Mouse (Mus musculus): ENCODE results near the gene 1110059G10Rik. TPM values are rescaled to one million over a fixed set of nuclear protein-coding genes. Genes with fewer than 3 reads are reported as not detected.
A peak's percentile ranks its signal among the peaks of the same experiment; 100 is the strongest.

The 1110059G10Rik gene
- polyA plus RNA-seq (2015; fragmentation: Nextera tagmentation; extraction: Ambion mirVana) = 29.8 and 33.1 TPM in 2 replicates

GRCm38 (mm10) chr9:122950643-122951475 lies at the start of gene 1110059G10Rik, which contains the start of gene Kif15:
Gene 1110059G10Rik (minus strand): TSS chr9:122951000.
Gene Kif15 (plus strand): TSS chr9:122951046.
- peak within 1 kb of the TSS; percentile 65 for H3K9ac ChIP-seq
- WGBS = under 1% methylated on average over 64 of the region's 64 CpGs
- no peaks in the 10 kb centered on the region for H3K27me3 ChIP-seq (replicated peaks)
- peak within 1 kb of the TSS; percentile 72 for H3K4me2 ChIP-seq
- H3K4me1 ChIP-seq = 0 out of 2 replicates have a peak, but pooled peaks cover 6% of the 10 kb centered on the region
- no peaks in the 10 kb centered on the region for H3K9me3 ChIP-seq
- peak; percentile 95 for ATAC-seq (ENCODE audit: insufficient read depth, low FRiP score, low read depth)
- peak within 1 kb of the TSS; percentile 81 for H3K4me3 ChIP-seq (replicated peaks)
- no peaks in the 10 kb centered on the region for H3K36me3 ChIP-seq
- H3K27ac ChIP-seq = peak within 1 kb of the TSS; percentile 77

GRCm38 (mm10) chr9:122999193-122999586 lies 48.4 kb upstream of the 1110059G10Rik start:
- Histone ChIP-seq H3K27ac (no peak overlapping the region), H3K9me3 (no peaks in the 10 kb centered on the region), H3K27me3 (replicated peaks) (no peaks in the 10 kb centered on the region), H3K9ac (no peak overlapping the region), H3K4me3 (replicated peaks) (no peak overlapping the region), H3K4me2 (no peak overlapping the region), H3K36me3 (peaks cover 35% of the 10 kb centered on the region), H3K4me1 (no peaks in the 10 kb centered on the region)
- WGBS = 92% methylated on average over 4 of the region's 4 CpGs
- ATAC-seq (ENCODE audit: insufficient read depth, low FRiP score, low read depth) = no peak

GRCm38 (mm10) chr9:122998406-122999192 lies 47.8 kb upstream of the 1110059G10Rik start:
- Histone ChIP-seq H3K36me3 (peaks cover 38% of the 10 kb centered on the region), H3K4me3 (replicated peaks) (no peak overlapping the region), H3K9me3 (no peaks in the 10 kb centered on the region), H3K4me2 (no peak overlapping the region), H3K9ac (no peak overlapping the region), H3K27ac (no peak overlapping the region), H3K27me3 (replicated peaks) (no peaks in the 10 kb centered on the region), H3K4me1 (no peaks in the 10 kb centered on the region)
- ATAC-seq (ENCODE audit: insufficient read depth, low FRiP score, low read depth) = no peak
- WGBS = 90% methylated on average over 10 of the region's 10 CpGs

DNA sequence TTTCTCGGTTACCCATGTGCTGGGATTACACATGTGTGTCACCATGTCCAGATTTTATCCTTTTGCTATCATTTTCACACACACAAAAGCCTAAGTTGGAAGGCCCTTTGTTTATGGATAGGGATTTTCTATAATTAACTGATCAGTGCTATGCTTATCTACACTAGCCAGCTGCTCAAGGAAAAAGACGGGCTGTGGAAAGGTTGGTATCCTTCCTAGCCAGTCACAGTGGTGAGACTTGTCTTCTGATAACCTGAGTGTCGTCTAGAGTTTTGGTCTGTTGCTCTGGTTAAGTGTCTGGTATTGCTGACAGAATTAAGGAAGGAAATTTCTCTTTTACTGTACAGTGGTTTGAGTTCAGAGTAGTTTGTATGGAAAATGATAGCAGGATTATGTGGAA lies 21.9 kb downstream of the 1110059G10Rik start:
- no peak overlapping the region for H3K4me2 ChIP-seq
- H3K9me3 ChIP-seq = no peaks in the 10 kb centered on the region
- H3K9ac ChIP-seq = no peak overlapping the region
- H3K36me3 ChIP-seq = peaks cover 65% of the 10 kb centered on the region
- ATAC-seq (ENCODE audit: insufficient read depth, low FRiP score, low read depth) = no peak
- H3K27ac ChIP-seq = no peak overlapping the region
- H3K4me1 ChIP-seq = peaks cover under 1% of the 10 kb centered on the region; the same call in 1 of the 2 replicates
- no peaks in the 10 kb centered on the region for H3K27me3 ChIP-seq (replicated peaks)
- WGBS = 89% methylated on average over 3 of the region's 3 CpGs
- H3K4me3 ChIP-seq (replicated peaks) = no peak overlapping the region

GRCm38 (mm10) chr9:122922936-122923381 lies 27.8 kb downstream of the 1110059G10Rik start, which contains the start of gene Zfp105:
Gene Zfp105 (plus strand): TSS chr9:122923072.
- Histone ChIP-seq H3K9ac (peak within 1 kb of the TSS; percentile 80), H3K36me3 (peaks cover 27% of the 10 kb centered on the region), H3K27me3 (replicated peaks) (no peaks in the 10 kb centered on the region), H3K4me1 (peaks cover 3% of the 10 kb centered on the region; the same call in 1 of the 2 replicates), H3K4me3 (replicated peaks) (peak within 1 kb of the TSS; percentile 75), H3K9me3 (no peaks in the 10 kb centered on the region), H3K4me2 (peak within 1 kb of the TSS; percentile 71), H3K27ac (peak within 1 kb of the TSS; percentile 70)
- WGBS = under 1% methylated on average over 43 of the region's 43 CpGs
- peak; percentile 93 for ATAC-seq (ENCODE audit: insufficient read depth, low FRiP score, low read depth)

GRCm38 (mm10) chr9:122922436-122922835 lies 28.4 kb downstream of the 1110059G10Rik start:
- Histone ChIP-seq H3K4me2 (peak overlapping the region; percentile 71), H3K4me1 (peaks cover 3% of the 10 kb centered on the region; the same call in 1 of the 2 replicates), H3K9ac (no peak overlapping the region), H3K27ac (no peak overlapping the region), H3K4me3 (replicated peaks) (peak overlapping the region; percentile 75), H3K27me3 (replicated peaks) (no peaks in the 10 kb centered on the region), H3K9me3 (no peaks in the 10 kb centered on the region), H3K36me3 (peaks cover 24% of the 10 kb centered on the region)
- 27% methylated on average over 3 of the region's 3 CpGs for WGBS
- ATAC-seq (ENCODE audit: insufficient read depth, low FRiP score, low read depth) = no peak

DNA sequence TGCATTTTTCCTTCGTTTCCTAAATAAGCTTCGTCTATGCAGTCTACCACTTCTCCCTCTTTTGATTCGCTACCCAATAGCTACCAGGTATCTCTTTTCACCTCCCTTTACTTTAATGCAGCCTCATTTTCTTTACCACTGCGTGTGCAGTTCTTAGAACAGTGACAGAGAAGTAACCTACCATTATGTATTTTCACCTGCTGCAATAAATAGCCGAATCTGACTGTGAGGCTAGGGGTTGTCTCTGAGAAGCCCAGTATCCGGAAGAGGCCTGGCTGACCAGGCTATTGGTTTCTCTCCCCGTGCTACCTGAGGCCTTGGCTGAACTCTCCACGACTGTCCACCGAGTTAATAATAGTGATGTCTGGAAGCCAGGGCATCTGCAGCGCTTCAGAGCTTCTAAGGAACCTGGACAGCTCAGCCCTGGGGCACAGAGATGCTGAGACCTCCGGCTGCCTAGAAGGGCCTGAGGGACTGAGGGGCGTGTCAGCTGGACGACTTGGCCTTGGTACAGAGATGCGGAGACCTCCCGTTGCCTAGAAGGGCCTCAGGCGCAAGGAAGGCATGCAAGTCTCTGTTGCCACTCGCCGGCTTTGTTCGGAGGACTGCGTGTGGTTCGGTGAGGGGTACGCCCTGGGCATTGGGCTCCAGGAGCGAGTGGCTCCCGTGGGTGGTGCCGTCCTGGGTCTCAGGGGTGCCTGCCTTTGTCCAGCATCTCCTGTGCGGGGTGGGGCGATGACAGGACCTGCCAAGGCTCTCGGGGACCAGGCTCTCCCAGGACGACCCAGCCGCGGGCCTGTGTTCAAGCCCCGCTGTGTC lies 47.9 kb downstream of the 1110059G10Rik start:
- ATAC-seq (ENCODE audit: insufficient read depth, low FRiP score, low read depth) = peak; percentile 86
- H3K4me1 ChIP-seq = no peaks in the 10 kb centered on the region
- peak overlapping the region; percentile 32; the same call in 1 of the 2 replicates for H3K9ac ChIP-seq
- 16% methylated on average over 32 of the region's 32 CpGs for WGBS
- no peak overlapping the region for H3K27ac ChIP-seq
- no peaks in the 10 kb centered on the region for H3K36me3 ChIP-seq
- H3K4me2 ChIP-seq = peak overlapping the region; percentile 77
- H3K9me3 ChIP-seq = no peaks in the 10 kb centered on the region
- H3K27me3 ChIP-seq (replicated peaks) = no peaks in the 10 kb centered on the region
- peak overlapping the region; percentile 53 for H3K4me3 ChIP-seq (replicated peaks)

- H3K27me3 ChIP-seq (replicated peaks) = no peaks in the 10 kb centered on the region
- H3K4me2 ChIP-seq = no peak overlapping the region
- H3K4me1 ChIP-seq = no peaks in the 10 kb centered on the region
- 84% methylated on average over 2 of the region's 2 CpGs for WGBS
- no peak overlapping the region for H3K4me3 ChIP-seq (replicated peaks)
- H3K36me3 ChIP-seq = 0 out of 2 replicates have a peak, but pooled peaks cover under 1% of the 10 kb centered on the region
- ATAC-seq (ENCODE audit: insufficient read depth, low FRiP score, low read depth) = no peak
- no peaks in the 10 kb centered on the region for H3K9me3 ChIP-seq
- no peak overlapping the region for H3K9ac ChIP-seq
- H3K27ac ChIP-seq = no peak overlapping the region
Observed at GRCm38 (mm10) chr9:122901047-122901446, 49.8 kb downstream of the 1110059G10Rik start.

Other genes with a start within 250 kb of the 1110059G10Rik start
- not detected in 2 replicates for gene Topaz1, start 203.7 kb downstream of the 1110059G10Rik start, polyA plus RNA-seq (2015; fragmentation: Nextera tagmentation; extraction: Ambion mirVana)
- gene Tcaim, start 145.5 kb downstream of the 1110059G10Rik start, polyA plus RNA-seq (2015; fragmentation: Nextera tagmentation; extraction: Ambion mirVana) = 5.4 and 6.2 TPM in 2 replicates
- gene Gm35549, start 107.0 kb downstream of the 1110059G10Rik start, polyA plus RNA-seq (2015; fragmentation: Nextera tagmentation; extraction: Ambion mirVana) = 0.28 and 0.30 TPM in 2 replicates
- 54.9 and 56.1 TPM in 2 replicates for gene Zfp445, start 85.0 kb downstream of the 1110059G10Rik start, polyA plus RNA-seq (2015; fragmentation: Nextera tagmentation; extraction: Ambion mirVana)
- gene Zkscan7, start 65.3 kb downstream of the 1110059G10Rik start, polyA plus RNA-seq (2015; fragmentation: Nextera tagmentation; extraction: Ambion mirVana) = 4.0 and 4.6 TPM in 2 replicates
- 15.0 and 15.1 TPM in 2 replicates for gene Zfp105, start 27.9 kb downstream of the 1110059G10Rik start, polyA plus RNA-seq (2015; fragmentation: Nextera tagmentation; extraction: Ambion mirVana)
- gene Kif15, start within 50 bp of the 1110059G10Rik start, polyA plus RNA-seq (2015; fragmentation: Nextera tagmentation; extraction: Ambion mirVana) = 51.7 and 53.9 TPM in 2 replicates
- gene Tmem42, start 70.3 kb upstream of the 1110059G10Rik start, polyA plus RNA-seq (2015; fragmentation: Nextera tagmentation; extraction: Ambion mirVana) = 20.6 and 21.2 TPM in 2 replicates
- gene Tgm4, start 83.7 kb upstream of the 1110059G10Rik start, polyA plus RNA-seq (2015; fragmentation: Nextera tagmentation; extraction: Ambion mirVana) = 0.53 and 0.57 TPM in 2 replicates
- 73.7 and 77.8 TPM in 2 replicates for gene Zdhhc3, start 162.2 kb upstream of the 1110059G10Rik start, polyA plus RNA-seq (2015; fragmentation: Nextera tagmentation; extraction: Ambion mirVana)
- gene Exosc7, start 162.2 kb upstream of the 1110059G10Rik start, polyA plus RNA-seq (2015; fragmentation: Nextera tagmentation; extraction: Ambion mirVana) = 125 and 136 TPM in 2 replicates
- 1.2 and 2.0 TPM in 2 replicates for gene Clec3b, start 199.9 kb upstream of the 1110059G10Rik start, polyA plus RNA-seq (2015; fragmentation: Nextera tagmentation; extraction: Ambion mirVana)